Mouse (Mus musculus): ENCODE results near the gene Copz2.
A peak's percentile ranks its signal among the peaks of the same experiment; 100 is the strongest.

Copz2 gene

GRCm38 (mm10) chr11:96831516-96831915 lies 18.2 kb upstream of the Copz2 start:
- no peaks in the 10 kb centered on the region for H3K27me3 ChIP-seq (ENCODE audit: insufficient read depth, low read length)
- H3K36me3 ChIP-seq (ENCODE audit: insufficient read depth, low read length), result peaks cover 17% of the 10 kb centered on the region
- H3K4me3 ChIP-seq (replicated peaks; ENCODE audit: low read length), result peak overlapping the region; percentile 95
- peaks cover 67% of the 10 kb centered on the region for H3K4me1 ChIP-seq (replicated peaks; ENCODE audit: low read depth, low read length)
- TF ChIP-seq POU5F1 (IDR thresholded peaks at IDR 0.05; ENCODE audit: borderline replicate concordance, low read length), result no peak
- no peak for TF ChIP-seq CTCF (conservative IDR thresholded peaks at IDR 0.05; ENCODE audit: low read length)
- no peak for TF ChIP-seq NANOG (IDR thresholded peaks at IDR 0.05; ENCODE audit: borderline replicate concordance, low read length)
- H3K9me3 ChIP-seq (ENCODE audit: low read length), result no peaks in the 10 kb centered on the region

DNA sequence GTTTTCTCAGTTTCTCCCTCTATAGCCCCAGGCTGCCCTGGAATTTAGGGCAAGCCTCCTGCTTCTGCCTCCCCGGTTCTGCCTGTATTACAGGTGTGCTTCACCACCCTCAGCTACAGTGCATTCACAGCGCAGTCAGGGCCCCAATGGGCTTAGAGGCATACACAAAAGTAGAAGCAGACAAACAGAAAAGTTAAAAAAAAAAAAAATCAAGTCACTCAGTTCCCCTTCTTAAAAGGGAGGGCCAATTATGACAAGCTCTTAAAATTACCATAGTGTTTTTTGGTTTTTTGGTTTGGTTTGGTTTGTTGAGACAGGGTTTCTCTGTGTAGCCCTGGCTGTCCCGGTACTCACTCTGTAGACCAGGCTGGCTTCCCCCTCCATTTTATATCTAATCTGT lies 17.1 kb upstream of the Copz2 start:
- Histone ChIP-seq H3K27me3 (ENCODE audit: insufficient read depth, low read length) (no peaks in the 10 kb centered on the region), H3K36me3 (ENCODE audit: insufficient read depth, low read length) (peaks cover 8% of the 10 kb centered on the region), H3K4me3 (replicated peaks; ENCODE audit: low read length) (no peak overlapping the region), H3K4me1 (replicated peaks; ENCODE audit: low read depth, low read length) (peaks cover 67% of the 10 kb centered on the region), H3K9me3 (ENCODE audit: low read length) (no peaks in the 10 kb centered on the region)
- TF ChIP-seq CTCF (conservative IDR thresholded peaks at IDR 0.05; ENCODE audit: low read length) (no peak), NANOG (IDR thresholded peaks at IDR 0.05; ENCODE audit: borderline replicate concordance, low read length) (no peak), POU5F1 (IDR thresholded peaks at IDR 0.05; ENCODE audit: borderline replicate concordance, low read length) (no peak)

DNA sequence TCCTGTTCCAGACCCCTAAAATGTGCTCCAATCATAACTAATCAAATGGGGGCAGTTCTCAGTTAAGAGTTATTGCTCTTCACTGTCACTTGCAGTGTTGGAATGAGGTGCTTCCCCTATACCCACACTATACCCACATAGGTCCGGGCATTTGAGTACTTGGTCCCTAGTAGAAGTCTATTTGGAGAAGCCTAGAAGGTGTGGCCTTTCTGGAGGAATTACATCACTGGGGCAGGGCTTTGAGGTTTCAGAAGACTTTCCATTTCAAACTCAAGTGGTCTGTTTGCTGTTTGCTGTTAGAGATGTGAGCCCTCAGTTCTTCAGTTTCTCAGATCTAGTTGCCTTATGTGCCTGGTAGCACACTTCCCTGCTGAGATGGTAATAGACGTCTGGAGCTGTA lies 16.7 kb upstream of the Copz2 start:
- Histone ChIP-seq H3K4me3 (replicated peaks; ENCODE audit: low read length) (no peak overlapping the region), H3K36me3 (ENCODE audit: insufficient read depth, low read length) (peaks cover 3% of the 10 kb centered on the region), H3K27me3 (ENCODE audit: insufficient read depth, low read length) (no peaks in the 10 kb centered on the region)

DNA sequence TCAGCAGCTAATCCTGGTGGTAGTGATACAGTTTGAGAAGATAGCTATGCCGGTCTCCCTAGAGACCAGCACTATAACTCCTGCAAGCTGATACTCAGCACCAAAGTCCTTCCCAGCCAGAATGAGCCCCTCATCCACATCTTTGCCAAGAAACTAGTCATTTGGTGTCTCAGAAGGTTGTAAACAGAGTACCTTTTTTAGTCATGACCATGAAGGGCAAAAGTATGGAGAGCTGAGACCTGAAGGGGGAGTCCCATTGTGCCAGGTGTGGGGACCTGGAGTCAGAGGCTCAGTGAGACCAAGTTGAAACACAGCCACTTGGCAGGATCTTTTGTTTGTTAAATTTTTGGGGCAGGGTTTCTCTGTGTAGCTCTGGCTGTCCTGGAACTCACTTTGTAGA lies 15.5 kb upstream of the Copz2 start:
- H3K36me3 ChIP-seq (ENCODE audit: insufficient read depth, low read length), result no peaks in the 10 kb centered on the region
- H3K4me3 ChIP-seq (replicated peaks; ENCODE audit: low read length), result no peak overlapping the region
- no peak for TF ChIP-seq NANOG (IDR thresholded peaks at IDR 0.05; ENCODE audit: borderline replicate concordance, low read length)
- TF ChIP-seq CTCF (conservative IDR thresholded peaks at IDR 0.05; ENCODE audit: low read length), result no peak
- no peak for TF ChIP-seq POU5F1 (IDR thresholded peaks at IDR 0.05; ENCODE audit: borderline replicate concordance, low read length)

More for the DNA sequence above, 16.7 kb upstream of the Copz2 start:
- H3K9me3 ChIP-seq (ENCODE audit: low read length), result no peaks in the 10 kb centered on the region
- H3K4me1 ChIP-seq (replicated peaks; ENCODE audit: low read depth, low read length), result peaks cover 67% of the 10 kb centered on the region
- TF ChIP-seq POU5F1 (IDR thresholded peaks at IDR 0.05; ENCODE audit: borderline replicate concordance, low read length), result no peak
- TF ChIP-seq NANOG (IDR thresholded peaks at IDR 0.05; ENCODE audit: borderline replicate concordance, low read length), result no peak
- no peak for TF ChIP-seq CTCF (conservative IDR thresholded peaks at IDR 0.05; ENCODE audit: low read length)

GRCm38 (mm10) chr11:96837298-96837697 lies 12.4 kb upstream of the Copz2 start:
- Histone ChIP-seq H3K36me3 (ENCODE audit: insufficient read depth, low read length) (no peaks in the 10 kb centered on the region), H3K9me3 (ENCODE audit: low read length) (no peaks in the 10 kb centered on the region), H3K27me3 (ENCODE audit: insufficient read depth, low read length) (no peaks in the 10 kb centered on the region), H3K4me3 (replicated peaks; ENCODE audit: low read length) (no peak overlapping the region), H3K4me1 (replicated peaks; ENCODE audit: low read depth, low read length) (peaks cover 80% of the 10 kb centered on the region)
- TF ChIP-seq NANOG (IDR thresholded peaks at IDR 0.05; ENCODE audit: borderline replicate concordance, low read length), result no peak
- TF ChIP-seq CTCF (conservative IDR thresholded peaks at IDR 0.05; ENCODE audit: low read length), result 0 out of 2 replicates have a peak, but pooled peaks have one; percentile 12
- no peak for TF ChIP-seq POU5F1 (IDR thresholded peaks at IDR 0.05; ENCODE audit: borderline replicate concordance, low read length)

More for the DNA sequence above, 15.5 kb upstream of the Copz2 start:
- Histone ChIP-seq H3K4me1 (replicated peaks; ENCODE audit: low read depth, low read length) (peaks cover 66% of the 10 kb centered on the region), H3K27me3 (ENCODE audit: insufficient read depth, low read length) (no peaks in the 10 kb centered on the region), H3K9me3 (ENCODE audit: low read length) (no peaks in the 10 kb centered on the region)

- Histone ChIP-seq H3K36me3 (ENCODE audit: insufficient read depth, low read length) (no peaks in the 10 kb centered on the region), H3K4me1 (replicated peaks; ENCODE audit: low read depth, low read length) (peaks cover 72% of the 10 kb centered on the region), H3K27me3 (ENCODE audit: insufficient read depth, low read length) (no peaks in the 10 kb centered on the region), H3K9me3 (ENCODE audit: low read length) (no peaks in the 10 kb centered on the region), H3K4me3 (replicated peaks; ENCODE audit: low read length) (no peak overlapping the region)
- TF ChIP-seq NANOG (IDR thresholded peaks at IDR 0.05; ENCODE audit: borderline replicate concordance, low read length), result no peak
- TF ChIP-seq CTCF (conservative IDR thresholded peaks at IDR 0.05; ENCODE audit: low read length), result no peak
- no peak for TF ChIP-seq POU5F1 (IDR thresholded peaks at IDR 0.05; ENCODE audit: borderline replicate concordance, low read length)
Measured at GRCm38 (mm10) chr11:96838341-96838740, 11.3 kb upstream of the Copz2 start.

- no peaks in the 10 kb centered on the region for H3K9me3 ChIP-seq (ENCODE audit: low read length)
- no peaks in the 10 kb centered on the region for H3K27me3 ChIP-seq (ENCODE audit: insufficient read depth, low read length)
- H3K4me3 ChIP-seq (replicated peaks; ENCODE audit: low read length), result no peak overlapping the region
Measured at GRCm38 (mm10) chr11:96839428-96839827, 10.2 kb upstream of the Copz2 start.

GRCm38 (mm10) chr11:96839877-96840276 lies 9.8 kb upstream of the Copz2 start:
- Histone ChIP-seq H3K27me3 (ENCODE audit: insufficient read depth, low read length) (no peaks in the 10 kb centered on the region), H3K4me1 (replicated peaks; ENCODE audit: low read depth, low read length) (peaks cover 68% of the 10 kb centered on the region), H3K36me3 (ENCODE audit: insufficient read depth, low read length) (no peaks in the 10 kb centered on the region), H3K4me3 (replicated peaks; ENCODE audit: low read length) (no peak overlapping the region), H3K9me3 (ENCODE audit: low read length) (no peaks in the 10 kb centered on the region)
- TF ChIP-seq CTCF (conservative IDR thresholded peaks at IDR 0.05; ENCODE audit: low read length), result no peak
- TF ChIP-seq POU5F1 (IDR thresholded peaks at IDR 0.05; ENCODE audit: borderline replicate concordance, low read length), result no peak
- TF ChIP-seq NANOG (IDR thresholded peaks at IDR 0.05; ENCODE audit: borderline replicate concordance, low read length), result no peak

More at GRCm38 (mm10) chr11:96839428-96839827, 10.2 kb upstream of the Copz2 start:
- no peaks in the 10 kb centered on the region for H3K36me3 ChIP-seq (ENCODE audit: insufficient read depth, low read length)
- TF ChIP-seq POU5F1 (IDR thresholded peaks at IDR 0.05; ENCODE audit: borderline replicate concordance, low read length) (no peak), NANOG (IDR thresholded peaks at IDR 0.05; ENCODE audit: borderline replicate concordance, low read length) (no peak), CTCF (conservative IDR thresholded peaks at IDR 0.05; ENCODE audit: low read length) (no peak)
- peaks cover 65% of the 10 kb centered on the region for H3K4me1 ChIP-seq (replicated peaks; ENCODE audit: low read depth, low read length)

DNA sequence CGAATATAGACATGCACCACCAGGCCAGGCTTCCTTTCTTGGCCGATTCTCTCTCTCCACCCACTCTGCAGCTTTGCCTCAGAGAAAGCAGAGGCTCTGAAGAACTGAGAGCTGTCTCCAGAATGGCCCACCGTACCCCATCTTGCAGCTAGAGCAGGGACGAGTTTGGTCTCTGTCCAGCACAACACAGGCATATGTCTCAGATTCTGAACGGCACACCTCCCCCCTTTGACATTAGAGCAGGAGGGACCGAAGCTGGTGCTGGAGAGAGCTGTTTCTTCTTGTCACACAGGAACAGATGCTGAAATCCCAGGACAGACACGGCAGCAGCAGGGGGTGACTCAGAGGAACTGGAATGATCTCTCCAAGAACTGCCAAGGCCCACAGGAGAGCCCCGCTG lies 9.4 kb upstream of the Copz2 start:
- no peaks in the 10 kb centered on the region for H3K9me3 ChIP-seq (ENCODE audit: low read length)
- TF ChIP-seq NANOG (IDR thresholded peaks at IDR 0.05; ENCODE audit: borderline replicate concordance, low read length), result no peak
- no peak for TF ChIP-seq POU5F1 (IDR thresholded peaks at IDR 0.05; ENCODE audit: borderline replicate concordance, low read length)
- TF ChIP-seq CTCF (conservative IDR thresholded peaks at IDR 0.05; ENCODE audit: low read length), result no peak
- H3K27me3 ChIP-seq (ENCODE audit: insufficient read depth, low read length), result no peaks in the 10 kb centered on the region

More for the DNA sequence above, 9.4 kb upstream of the Copz2 start:
- Histone ChIP-seq H3K4me1 (replicated peaks; ENCODE audit: low read depth, low read length) (peaks cover 66% of the 10 kb centered on the region), H3K36me3 (ENCODE audit: insufficient read depth, low read length) (no peaks in the 10 kb centered on the region), H3K4me3 (replicated peaks; ENCODE audit: low read length) (no peak overlapping the region)

Data from E14TG2a.4 (cell line).